Mouse (Mus musculus): Measurements from ENCODE around the gene Trappc6b.

DNA sequence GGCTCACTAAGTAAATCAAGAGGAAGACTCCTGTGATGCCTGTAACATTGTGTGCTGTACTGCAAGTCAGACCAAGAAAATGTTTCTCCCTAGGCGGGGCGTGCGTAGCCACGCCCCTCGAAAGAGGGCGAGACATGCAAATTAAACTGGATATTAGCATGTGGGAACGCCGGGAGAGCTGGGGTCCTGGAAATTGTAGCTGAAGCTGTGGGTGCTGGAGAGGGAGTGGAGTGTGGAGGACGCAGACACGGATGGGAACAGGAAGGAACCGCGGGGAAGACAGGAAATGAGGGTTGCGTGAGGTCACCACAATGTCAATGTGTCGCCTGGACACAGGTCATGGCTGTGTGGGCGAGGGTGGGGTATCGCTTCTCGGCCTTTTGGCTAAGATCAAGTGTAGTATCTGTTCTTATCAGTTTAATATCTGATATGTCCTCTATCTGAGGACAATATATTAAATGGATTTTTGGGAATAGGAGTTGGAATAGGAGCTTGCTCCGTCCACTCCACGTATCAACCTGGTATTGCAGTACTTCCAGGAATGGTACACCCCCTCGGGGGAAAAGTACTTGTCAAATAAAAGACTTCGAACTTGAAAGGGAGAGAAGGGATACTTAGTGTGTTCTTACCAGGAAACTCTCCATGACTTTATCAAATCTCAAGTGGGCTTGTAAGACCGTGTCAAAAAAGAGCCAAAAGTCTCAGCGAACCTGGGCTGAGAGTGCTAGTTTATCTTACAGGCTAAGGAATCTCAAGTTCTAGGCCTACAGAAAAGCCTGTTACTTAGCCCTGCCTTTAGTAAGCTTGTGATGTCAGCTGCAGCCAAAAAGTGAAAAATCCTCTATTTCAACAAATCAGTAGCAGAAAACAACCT, 21.1 kb downstream of the Trappc6b start:
- peak; percentile 98 for TF ChIP-seq POLR2A (IDR thresholded peaks at IDR 0.05; ENCODE audit: low read depth, low read length)
- TF ChIP-seq SIN3A (IDR thresholded peaks at IDR 0.05; ENCODE audit: low read length) = peak; percentile 97
- no peak for TF ChIP-seq CTCF (conservative IDR thresholded peaks at IDR 0.05 in 1 of 2, IDR thresholded peaks at IDR 0.05 in 1 of 2; ENCODE audit: low read depth in 2 of 2, low read length in 2 of 2)
